ENCODE assay signal across 8 mouse cellular contexts in the genomic region with DNA sequence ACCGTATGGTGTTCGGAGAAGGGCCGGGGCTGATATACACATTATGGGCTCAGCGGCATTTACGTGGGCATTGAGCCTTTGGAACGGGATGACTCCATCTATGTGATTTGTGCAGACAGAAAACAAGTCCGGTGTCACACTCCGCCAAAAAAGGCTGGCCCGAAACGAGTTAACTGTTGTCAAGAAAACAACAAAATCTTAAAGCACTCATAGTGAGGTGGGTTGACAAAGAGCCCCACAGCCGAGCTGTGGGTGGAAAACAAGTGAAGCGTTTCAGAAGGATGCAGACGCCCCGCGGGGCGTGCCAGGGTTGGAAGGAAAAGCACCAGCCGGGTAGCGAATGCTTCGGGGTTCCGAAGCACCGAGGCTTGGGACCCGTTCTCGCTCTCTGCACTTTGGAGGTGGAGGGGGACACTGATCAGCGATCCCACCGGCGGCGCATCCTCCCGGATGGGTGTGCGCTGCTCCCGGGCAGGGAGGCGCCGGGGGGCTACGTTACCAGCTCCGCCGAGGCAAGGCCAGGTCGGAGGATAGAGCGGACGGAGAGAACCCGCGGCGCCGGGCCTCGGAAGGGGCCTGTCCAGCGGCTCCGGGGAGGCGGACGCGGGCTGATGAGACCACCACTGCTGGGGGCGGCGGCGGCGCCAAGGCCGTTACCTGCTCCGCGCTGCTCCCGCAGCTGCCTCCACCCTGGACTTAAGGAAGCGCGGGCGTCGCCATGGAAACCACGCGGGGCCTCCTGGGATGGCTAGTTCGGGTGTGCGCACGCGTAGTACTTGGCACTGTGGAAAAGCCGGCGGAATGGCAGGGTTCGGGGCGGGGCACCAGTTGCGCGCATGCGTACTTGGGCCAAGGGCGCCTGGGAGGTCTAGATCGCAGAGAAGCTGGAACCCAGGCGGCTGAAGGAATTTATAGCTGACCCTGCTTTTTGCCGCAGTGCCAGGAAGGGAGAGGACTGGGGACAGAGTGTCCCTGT. TPM values are rescaled to one million over a fixed set of nuclear protein-coding genes. Genes with fewer than 3 reads are reported as not detected.
DNase-seq lines count a peak whose midpoint lies in the region; ATAC-seq and TF ChIP-seq lines count a peak whose summit lies in the region.

A gene (minus strand): TSS at position 741 of the 976 bp plus-strand sequence.

- no peak for TF ChIP-seq CTCF in ES-Bruce4 (IDR thresholded peaks at IDR 0.05; ENCODE audit: low read depth, low read length)
- no peak for TF ChIP-seq CTCF in liver, postnatal 0 days (IDR thresholded peaks at IDR 0.05; ENCODE audit: low read depth)

- peaks cover 2% of the 10 kb centered on the region for H3K4me1 ChIP-seq in ES-Bruce4 (ENCODE audit: control insufficient read depth, insufficient read depth, low read length)
- H3K4me1 ChIP-seq in forebrain, embryonic 13.5 days: 0 out of 2 replicates have a peak, but pooled peaks cover 5% of the 10 kb centered on the region
- peaks cover 7% of the 10 kb centered on the region; the same call in 1 of the 2 replicates for H3K4me1 ChIP-seq in liver, postnatal 0 days (ENCODE audit: insufficient read depth)
- no peaks in the 10 kb centered on the region for H3K4me1 ChIP-seq in neural tube, embryonic 14.5 days (ENCODE audit: control insufficient read depth, insufficient read depth, low read length)

- WGBS in forebrain, embryonic 13.5 days: under 1% methylated on average over 69 of the region's 77 CpGs
- under 1% methylated on average over 75 of the region's 77 CpGs for WGBS in large intestine, adult 2 months
- 2% methylated on average over 76 of the region's 77 CpGs for WGBS in liver, postnatal 0 days (ENCODE audit: insufficient replicate concordance)
- WGBS in neural tube, embryonic 14.5 days: under 1% methylated on average over 76 of the region's 77 CpGs

- H3K27ac ChIP-seq in ES-Bruce4 (ENCODE audit: insufficient read depth, low read length): no peak within 1 kb of the TSS
- peak within 1 kb of the TSS; percentile 20; the same call in 1 of the 2 replicates for H3K27ac ChIP-seq in forebrain, embryonic 13.5 days
- H3K27ac ChIP-seq in liver, postnatal 0 days (ENCODE audit: low read depth): no peak within 1 kb of the TSS
- peak within 1 kb of the TSS; percentile 67 for H3K27ac ChIP-seq in neural tube, embryonic 14.5 days (ENCODE audit: low read depth, low read length)

- TF ChIP-seq EP300 in ES-Bruce4 (IDR thresholded peaks at IDR 0.05; ENCODE audit: insufficient read depth, low read depth, low read length): no peak
- TF ChIP-seq EP300 in liver, postnatal 0 days (IDR thresholded peaks at IDR 0.05; ENCODE audit: low read depth): no peak

- TF ChIP-seq POLR2A in ES-Bruce4 (IDR thresholded peaks at IDR 0.05; ENCODE audit: insufficient read depth, low read length): peak; percentile 71

- no peaks in the 10 kb centered on the region for H3K27me3 ChIP-seq in ES-Bruce4 (ENCODE audit: control insufficient read depth, insufficient read depth, low read length, poor library complexity, severe bottlenecking)
- H3K27me3 ChIP-seq in forebrain, embryonic 13.5 days: no peaks in the 10 kb centered on the region; the same call in 1 of the 2 replicates
- H3K27me3 ChIP-seq in liver, postnatal 0 days (ENCODE audit: insufficient read depth, low read length): peaks cover 15% of the 10 kb centered on the region
- H3K27me3 ChIP-seq in neural tube, embryonic 14.5 days (ENCODE audit: control insufficient read depth, insufficient read depth, low read length): no peaks in the 10 kb centered on the region

- peak within 1 kb of the TSS; percentile 48 for H3K9ac ChIP-seq in ES-Bruce4 (ENCODE audit: low read depth, poor library complexity, severe bottlenecking)
- peak within 1 kb of the TSS; percentile 81 for H3K9ac ChIP-seq in forebrain, embryonic 13.5 days
- H3K9ac ChIP-seq in liver, postnatal 0 days (replicated peaks): peak within 1 kb of the TSS; percentile 67
- peak within 1 kb of the TSS; percentile 84 for H3K9ac ChIP-seq in neural tube, embryonic 14.5 days (replicated peaks; ENCODE audit: low read depth, low read length)

- H3K4me2 ChIP-seq in forebrain, embryonic 13.5 days: peak within 1 kb of the TSS; percentile 61
- peak within 1 kb of the TSS; percentile 99 for H3K4me2 ChIP-seq in liver, postnatal 0 days (ENCODE audit: low read depth, low read length)
- peak within 1 kb of the TSS; percentile 64 for H3K4me2 ChIP-seq in neural tube, embryonic 14.5 days (ENCODE audit: low read depth, low read length)

- no peaks in the 10 kb centered on the region for H3K9me3 ChIP-seq in ES-Bruce4 (replicated peaks; ENCODE audit: control insufficient read depth, insufficient read depth, low read length, poor library complexity, severe bottlenecking)
- no peaks in the 10 kb centered on the region for H3K9me3 ChIP-seq in forebrain, embryonic 13.5 days (replicated peaks)
- H3K9me3 ChIP-seq in liver, postnatal 0 days (ENCODE audit: low read length): no peaks in the 10 kb centered on the region
- H3K9me3 ChIP-seq in neural tube, embryonic 14.5 days (ENCODE audit: control insufficient read depth, low read length): no peaks in the 10 kb centered on the region

- intact Hi-C loops in heart, postnatal 10 days (cut with DNase I): loop anchor here (2.0 kb wide), 1 partner anchor 33 kb away; no protein-coding TSS in a partner anchor

- H3K36me3 ChIP-seq in ES-Bruce4 (ENCODE audit: control insufficient read depth, insufficient read depth, low read length, poor library complexity, severe bottlenecking): no peaks in the 10 kb centered on the region
- H3K36me3 ChIP-seq in forebrain, embryonic 13.5 days (ENCODE audit: poor library complexity, severe bottlenecking): no peaks in the 10 kb centered on the region
- H3K36me3 ChIP-seq in liver, postnatal 0 days (replicated peaks; ENCODE audit: insufficient read depth, low read length): no peaks in the 10 kb centered on the region
- H3K36me3 ChIP-seq in neural tube, embryonic 14.5 days (ENCODE audit: control insufficient read depth, insufficient read depth, low read length): no peaks in the 10 kb centered on the region

- DNase-seq in heart, postnatal 10 days: peak; percentile 100
- DNase-seq in large intestine, adult 2 months (ENCODE audit: low read depth, low spot score): peak; percentile 97
- peak; percentile 97 for DNase-seq in liver, postnatal 0 days
- DNase-seq in testis, postnatal 10 days (ENCODE audit: low spot score): peak; percentile 100

- peak within 1 kb of the TSS; percentile 69 for H3K4me3 ChIP-seq in ES-Bruce4 (ENCODE audit: low read depth, low read length)
- peak within 1 kb of the TSS; percentile 72 for H3K4me3 ChIP-seq in forebrain, embryonic 13.5 days
- peak within 1 kb of the TSS; percentile 79 for H3K4me3 ChIP-seq in liver, postnatal 0 days (ENCODE audit: low read depth, low read length)
- H3K4me3 ChIP-seq in neural tube, embryonic 14.5 days (ENCODE audit: low read depth, low read length): peak within 1 kb of the TSS; percentile 90

- ATAC-seq in cerebellum, adult (ENCODE audit: insufficient number of reproducible peaks, low FRiP score, low TSS enrichment): peak; percentile 96
- ATAC-seq in forebrain, embryonic 13.5 days: peak; percentile 99
- ATAC-seq in liver, postnatal 0 days: peak; percentile 97
- peak; percentile 97 for ATAC-seq in neural tube, embryonic 14.5 days (ENCODE audit: low read depth)

RNA-seq across cellular contexts. Expression of the gene that starts here (rescaled TPM):
- polyA plus RNA-seq in ES-Bruce4 (2011; ENCODE audit: insufficient read depth, insufficient read length, low read depth, missing spikeins): 0.25 TPM in 1 of 2 replicates, not detected in the other
- polyA plus RNA-seq in forebrain, embryonic 13.5 days (2015; fragmentation: Nextera tagmentation; extraction: Ambion mirVana): 1.1 and 1.3 TPM in 2 replicates
- total RNA-seq in heart, postnatal 10 days (2021): 1 to 10 TPM; 1.3 to 1.4 TPM
- 0.16 TPM in 1 of 2 replicates, not detected in the other for polyA plus RNA-seq in large intestine, adult 2 months (2012; rRNA removed)
- 0.06 and 0.07 TPM in 2 replicates for polyA plus RNA-seq in liver, postnatal 0 days (2015; fragmentation: Nextera tagmentation; extraction: Ambion mirVana)
- 2.0 and 2.1 TPM in 2 replicates for polyA plus RNA-seq in neural tube, embryonic 14.5 days (2014; fragmentation: Nextera tagmentation; extraction: Ambion mirVana)

Comparison
In these comparisons a context has a peak if more than half of its experiments do, and no peak if none do; other contexts are left out.
1. Peak in DNase-seq in large intestine, adult 2 months; RNA of the gene not detected or under 1 TPM.
2. Peak in DNase-seq, ATAC-seq, H3K4me3 ChIP-seq, H3K9ac ChIP-seq and H3K4me2 ChIP-seq in liver, postnatal 0 days; RNA of the gene not detected or under 1 TPM.
3. H3K27ac ChIP-seq: peak in forebrain, embryonic 13.5 days (single experiment) and neural tube, embryonic 14.5 days (single experiment); none in ES-Bruce4 (single experiment) and liver, postnatal 0 days (single experiment).
4. Peak in every context shown above with its lines, with median percentiles within 50 percentile points of each other: H3K4me3 ChIP-seq, H3K9ac ChIP-seq, ATAC-seq, H3K4me2 ChIP-seq and DNase-seq.